Mouse (Mus musculus): Measurements from ENCODE around the gene Gm10840.

GRCm38 (mm10) chr11:106155761-106156160, 4.9 kb upstream of the Gm10840 start:
- TF ChIP-seq FLI1 (IDR thresholded peaks at IDR 0.05; ENCODE audit: low read length) = no peak
- TF ChIP-seq GATA1 (IDR thresholded peaks at IDR 0.05; ENCODE audit: borderline replicate concordance, low read length) = no peak

Measured in megakaryocyte, embryonic 14.5 days (primary cell).